Mouse (Mus musculus) lung, postnatal 0 days (tissue): ENCODE results near the gene Stat4.

Source experiments
- CTCF ChIP-seq: IDR thresholded peaks from 2 replicates; pipeline ENCODE4 v1.5.1; 2016; ENCODE audit warnings: antibody characterized with exemption, mild to moderate bottlenecking
- EP300 ChIP-seq: IDR thresholded peaks from 2 replicates; pipeline ENCODE4 v1.6.1; 2016; ENCODE audit warnings: antibody characterized with exemption, mild to moderate bottlenecking, control low read depth

- TF ChIP-seq CTCF: no peak
- TF ChIP-seq EP300: no peak
Measured at GRCm38 (mm10) chr1:52066694-52067093, 79.7 kb downstream of the Stat4 start.
